Comparison of ENCODE assay signal across 13 mouse cellular contexts in the genomic region with DNA sequence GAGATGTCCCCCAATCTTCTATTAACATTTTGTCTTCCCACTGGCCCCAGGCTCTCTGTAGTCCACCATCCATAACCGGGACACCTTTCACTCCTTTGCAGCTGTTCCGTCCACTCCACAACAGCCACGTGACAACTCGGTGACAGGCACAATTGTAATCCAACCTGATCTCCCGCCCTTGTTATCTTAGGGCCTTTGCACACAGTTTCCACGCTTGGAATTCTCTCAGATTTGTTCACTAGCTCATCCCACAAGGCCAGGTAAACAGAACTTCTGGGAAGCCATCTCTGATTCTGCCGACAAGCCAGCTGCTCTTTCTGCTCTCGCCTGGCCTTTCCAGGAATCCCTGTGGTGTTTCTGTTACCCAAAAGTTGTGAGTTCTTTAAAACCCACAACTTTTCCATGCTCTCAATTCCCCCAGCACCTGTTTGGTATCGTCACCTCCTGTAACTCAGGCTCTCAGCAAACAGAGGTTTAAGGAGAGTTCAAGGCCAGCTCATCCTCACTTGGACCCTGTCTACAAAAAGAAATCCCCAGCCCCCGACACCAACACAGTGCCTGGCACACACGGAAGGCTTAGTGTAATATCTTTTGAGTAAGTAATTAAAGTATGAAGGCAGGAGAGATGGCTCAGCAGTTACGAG. TPM values are rescaled to one million over a fixed set of nuclear protein-coding genes. Genes with fewer than 3 reads are reported as not detected.
"Had no signal": no experiment of that assay in that cellular context is flagged by ENCODE, and none has a peak within 500 bp of the region (broad histone marks: within the 10 kb centered on the region; RNA-seq: fewer than 3 reads in every experiment).

No protein-coding gene starts in this region.

- H3K27me3 ChIP-seq: neural tube, embryonic 12.5 days had no signal

- H3K4me1 ChIP-seq: neural tube, embryonic 12.5 days had no signal

- DNase-seq: kidney, adult 8-10 months; kidney, postnatal 25 days; lung, adult 18-20 months; midbrain, embryonic 14.5 days; retina, postnatal 1 day; right cerebral cortex, postnatal 4 days; spleen, adult 18-20 months; thymus, adult 18-20 months; thymus, postnatal 14 days had no signal

- H3K36me3 ChIP-seq: neural tube, embryonic 12.5 days had no signal

- H3K27ac ChIP-seq: left cerebral cortex, adult 2 months; neural tube, embryonic 12.5 days had no signal

- H3K9me3 ChIP-seq: neural tube, embryonic 12.5 days had no signal

- H3K4me3 ChIP-seq: left cerebral cortex, adult 2 months; neural tube, embryonic 12.5 days had no signal

- H3K4me2 ChIP-seq: neural tube, embryonic 12.5 days had no signal

- ATAC-seq: intestine, postnatal 0 days had no signal

- H3K9ac ChIP-seq: neural tube, embryonic 12.5 days had no signal

RNA-seq across cellular contexts. Expression of gene F2, which starts 2.8 kb away (rescaled TPM):
- total RNA-seq: layer of hippocampus, postnatal 25 days had no signal
